Mouse (Mus musculus) heart, adult 8-10 months (tissue): ENCODE data around the gene Ptprm. TPM values are rescaled to one million over a fixed set of nuclear protein-coding genes. Genes with fewer than 3 reads are reported as not detected.

Experiments used
- DNase-seq: peaks from one replicate; pipeline ENCODE4 v3.0.0; 2022; ENCODE audit warnings: low spot score
- total RNA-seq, 4 experiments: library from RNA; stranded (reverse); gene quantifications; 2 replicates each; pipeline ENCODE4 v1.2.4; 2022

Ptprm gene
- total RNA-seq, 4 experiments from 2014 or later: 82.4 to 102 (median 88.8) TPM

DNA sequence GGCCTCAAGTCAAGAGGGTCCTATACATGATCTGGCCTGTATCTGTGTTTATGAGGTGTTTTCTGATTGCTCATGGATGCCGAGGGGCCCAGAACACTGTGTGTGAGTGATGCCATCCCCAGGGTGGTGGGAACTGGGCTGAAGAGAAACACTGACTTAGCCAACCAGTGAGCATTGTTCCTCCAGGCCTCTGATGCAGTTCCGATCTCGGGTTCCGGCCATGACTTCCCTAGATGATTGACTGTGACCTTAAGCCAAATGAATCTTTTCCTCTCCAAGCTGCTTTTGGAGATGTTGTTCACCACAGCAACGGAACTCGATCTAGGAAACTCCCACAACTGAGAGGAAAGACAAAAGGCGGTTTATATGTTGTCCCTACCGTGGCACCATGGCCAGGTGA is 9.1 kb downstream of the Ptprm start:
- DNase-seq: peak; percentile 36

GRCm38 (mm10) chr17:67343471-67343870 is 10.8 kb downstream of the Ptprm start:
- no peak for DNase-seq

GRCm38 (mm10) chr17:67343006-67343405 is 11.3 kb downstream of the Ptprm start:
- DNase-seq: no peak

GRCm38 (mm10) chr17:67340362-67340761 is 13.9 kb downstream of the Ptprm start:
- no peak for DNase-seq

DNA sequence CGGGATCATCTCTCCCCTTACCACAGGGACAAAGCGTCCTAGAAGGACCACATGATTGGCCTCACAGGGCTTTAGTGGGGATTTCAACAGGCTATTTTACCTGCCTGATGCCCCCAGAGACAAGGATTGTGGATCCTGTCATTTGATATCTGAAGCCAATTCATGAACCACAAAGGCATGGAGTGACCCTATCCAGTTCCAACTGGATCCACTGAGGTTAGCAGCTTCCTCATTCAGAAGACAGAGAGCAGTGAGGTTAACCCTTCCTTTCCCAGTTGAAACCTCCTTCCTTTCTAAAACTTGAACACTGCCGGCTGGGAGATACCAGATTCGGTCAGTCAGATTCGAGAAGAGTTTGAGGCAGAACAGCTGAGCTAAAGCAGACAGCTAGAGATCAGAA is 14.7 kb downstream of the Ptprm start:
- no peak for DNase-seq

GRCm38 (mm10) chr17:67334310-67334709 is 19.9 kb downstream of the Ptprm start:
- DNase-seq: no peak

DNA sequence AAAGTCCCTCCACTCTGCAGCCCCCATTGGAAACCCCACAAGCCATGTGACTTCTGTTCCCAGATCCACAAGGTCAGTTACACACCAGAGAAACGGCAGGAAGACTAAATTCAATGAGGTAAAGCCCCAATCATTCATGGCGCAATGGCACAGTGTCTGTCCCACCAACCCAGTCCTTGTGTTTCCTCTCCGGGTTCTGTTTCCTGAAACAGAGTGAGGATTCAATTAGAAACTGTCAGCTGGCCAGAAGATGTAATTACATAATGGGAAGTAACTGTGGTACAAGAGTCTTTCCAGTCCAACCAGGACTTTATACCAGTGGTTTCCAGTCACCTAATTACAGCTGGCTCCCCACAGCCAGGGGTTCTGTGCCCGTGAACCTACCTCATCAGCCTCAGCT is 24.8 kb downstream of the Ptprm start:
- no peak for DNase-seq

DNA sequence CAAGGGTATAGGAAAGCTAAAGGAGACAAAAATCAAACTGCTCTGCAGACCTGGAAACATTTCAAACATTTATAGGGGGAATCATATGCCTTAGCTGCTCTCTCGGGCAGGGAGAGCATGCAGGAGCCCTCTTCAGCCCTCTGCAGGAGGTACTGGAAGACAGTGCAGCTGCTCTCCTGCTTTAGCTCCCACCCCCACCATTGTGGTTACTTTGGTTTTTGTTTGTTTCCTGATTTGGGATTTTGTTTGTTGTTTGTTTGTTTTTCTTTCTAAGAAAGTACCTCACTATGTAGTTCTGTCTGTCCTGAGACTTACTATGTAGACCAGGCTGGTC is 29.8 kb downstream of the Ptprm start:
- no peak for DNase-seq

DNA sequence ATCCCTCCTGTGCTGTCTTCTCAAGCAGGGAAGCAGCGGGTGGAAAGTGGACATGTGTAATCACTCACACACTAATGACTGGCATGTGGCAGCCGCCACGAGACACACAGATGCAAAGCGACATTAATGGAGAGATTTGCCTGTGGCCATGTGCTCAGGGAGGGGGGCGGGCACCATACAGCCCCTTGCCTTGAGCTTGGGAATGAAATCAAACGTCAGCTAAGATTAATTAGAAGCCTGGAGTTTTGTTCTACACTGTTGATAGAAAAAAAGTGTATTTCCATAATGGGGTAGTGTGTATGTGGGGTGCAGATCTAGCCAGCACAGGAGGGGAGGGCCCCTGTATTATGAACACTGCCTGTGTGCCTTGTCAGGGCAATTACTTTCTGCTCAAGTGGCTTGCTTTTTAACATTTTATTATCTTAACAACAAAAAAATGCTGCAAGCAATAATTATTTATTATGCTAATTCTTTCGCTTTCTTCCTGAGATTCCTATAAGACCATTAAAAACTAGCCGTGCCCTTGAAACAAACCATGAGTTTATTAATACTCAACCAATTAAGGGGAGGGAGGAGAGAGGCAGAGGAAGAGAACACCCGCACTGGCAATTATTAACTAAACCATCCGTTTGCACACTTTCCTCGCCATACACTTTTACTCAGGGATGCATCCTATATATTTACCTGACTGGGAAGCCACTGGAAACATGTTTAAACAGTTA is 30.3 kb downstream of the Ptprm start:
- no peak for DNase-seq

DNA sequence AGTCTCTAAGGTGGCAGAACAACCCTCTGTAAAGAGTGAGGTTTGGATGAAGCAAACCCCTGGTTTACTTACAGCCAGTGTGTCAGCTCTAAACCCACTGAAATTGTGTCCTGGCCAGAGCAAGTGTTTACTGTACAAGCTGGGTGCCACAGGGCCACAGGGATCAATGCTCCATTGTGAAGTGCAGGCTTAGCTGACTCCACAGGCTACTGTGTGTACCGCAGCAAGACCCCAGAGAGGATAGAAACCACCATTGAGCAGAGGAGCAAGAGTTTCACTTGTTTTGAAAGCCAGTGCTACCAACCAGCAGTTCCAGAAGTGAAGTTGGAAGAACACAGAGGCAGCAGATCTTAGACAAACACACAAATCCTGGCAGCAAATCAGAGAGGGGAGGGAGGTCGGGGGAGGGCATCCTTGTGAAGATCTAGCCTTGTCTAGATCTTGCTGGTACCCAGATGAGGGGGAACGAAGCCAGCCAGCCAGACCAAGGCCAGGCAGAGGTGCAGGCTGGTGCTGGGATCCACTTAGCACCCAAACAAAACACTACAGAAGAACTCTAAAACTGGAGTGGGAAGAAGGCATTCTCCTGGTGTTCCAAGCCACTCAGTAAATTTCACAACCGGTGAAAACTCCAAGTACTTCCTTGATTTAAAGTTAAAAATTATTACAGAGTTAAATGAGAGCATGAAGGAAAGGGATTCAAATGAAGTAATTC is 39.6 kb downstream of the Ptprm start:
- DNase-seq: no peak

DNA sequence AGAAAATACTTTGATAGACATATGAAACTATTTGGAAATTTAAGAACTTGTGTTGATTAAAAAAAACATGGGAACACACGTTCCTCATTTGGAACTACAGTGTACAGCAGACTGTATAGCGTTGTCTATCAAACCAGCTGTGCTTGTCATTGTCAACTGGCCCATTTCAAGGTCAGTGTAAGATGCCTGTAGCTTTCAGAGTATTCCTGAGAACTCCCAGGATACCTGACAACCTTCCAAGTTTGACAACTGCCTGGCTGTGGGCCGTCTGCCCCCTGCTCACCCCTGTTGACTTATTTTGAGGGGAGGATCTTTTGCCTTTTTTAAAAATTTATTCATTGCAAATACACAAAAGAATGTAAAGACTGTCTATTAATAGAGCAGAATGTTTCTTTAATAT is 45.8 kb downstream of the Ptprm start:
- no peak for DNase-seq

GRCm38 (mm10) chr17:67306066-67306845 is 48.0 kb downstream of the Ptprm start:
- DNase-seq: no peak

- DNase-seq: no peak
Measured at GRCm38 (mm10) chr17:67304831-67305230, 49.4 kb downstream of the Ptprm start.

DNA sequence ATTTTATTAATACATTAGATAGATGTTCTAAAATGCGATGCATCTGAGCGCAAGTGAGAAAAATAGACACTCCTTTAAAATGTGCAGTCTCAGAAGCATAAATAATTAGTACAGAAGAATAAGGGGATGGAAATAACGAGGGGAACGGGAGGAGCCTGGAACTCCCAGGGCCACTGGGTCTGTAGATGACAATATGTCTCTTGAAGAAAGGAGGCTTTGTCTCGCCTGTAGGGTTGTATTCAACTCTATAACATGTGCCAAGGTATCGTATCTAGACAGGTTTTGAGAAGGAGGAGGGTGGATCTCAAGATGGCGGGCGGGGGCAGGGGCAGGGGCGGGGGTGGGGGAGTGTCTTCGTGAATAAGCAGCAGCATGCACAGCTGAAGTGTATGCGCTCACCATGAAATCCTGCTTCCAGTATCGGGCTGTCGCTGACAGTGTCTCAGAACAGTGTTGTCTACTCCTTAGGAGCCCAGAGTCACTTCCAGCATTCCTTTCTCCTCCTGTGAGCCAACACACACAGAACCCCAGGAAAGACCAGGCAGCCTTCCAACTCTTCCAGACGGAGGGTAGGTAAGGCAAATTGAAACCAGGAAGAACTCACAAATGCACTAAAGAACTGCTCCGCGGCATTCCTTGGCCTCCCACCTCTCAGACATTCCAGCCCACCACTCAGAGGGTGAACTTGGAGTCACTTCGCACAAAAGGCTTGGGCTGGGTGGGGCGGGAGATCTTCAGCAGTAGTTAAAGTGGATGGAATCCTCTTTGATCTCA is 50.7 kb downstream of the Ptprm start:
- DNase-seq: peak; percentile 42

DNA sequence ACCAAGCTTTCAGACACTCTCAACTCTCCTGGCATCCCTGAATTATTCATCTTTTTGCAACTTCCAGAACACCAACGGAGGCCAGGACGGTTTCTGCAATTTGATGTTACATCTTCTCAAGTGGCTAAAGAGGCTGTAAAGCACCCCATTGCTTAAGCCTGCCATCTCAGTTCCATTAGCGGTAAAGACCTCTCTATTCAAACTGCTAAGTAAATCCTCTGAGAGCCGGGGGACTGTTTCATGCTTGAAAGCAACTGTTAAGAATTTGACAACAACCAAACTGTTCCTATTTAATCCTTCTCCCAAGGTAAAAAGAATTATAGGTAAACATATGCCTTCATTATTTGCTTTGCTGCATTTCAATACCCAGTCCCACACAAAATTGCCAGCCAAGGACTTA is 51.7 kb downstream of the Ptprm start:
- DNase-seq: no peak

DNA sequence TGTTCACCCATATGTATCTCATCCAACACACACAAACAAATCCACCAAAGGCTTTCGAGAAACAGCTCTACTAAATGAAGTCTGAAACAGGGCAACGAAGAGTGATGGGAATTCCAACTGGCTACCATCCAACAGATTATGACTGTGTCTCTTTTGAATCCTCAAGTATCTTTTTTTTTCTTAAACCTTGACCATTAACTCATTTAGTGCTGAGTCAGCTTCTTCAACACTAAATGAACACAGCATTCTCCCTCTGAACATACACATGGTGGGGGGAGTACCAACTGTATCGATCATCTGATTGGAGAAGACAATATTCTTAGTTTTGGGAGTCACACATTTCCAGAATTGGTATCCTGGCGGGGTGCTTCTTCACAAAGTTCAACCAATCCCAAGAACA is 52.2 kb downstream of the Ptprm start:
- DNase-seq: no peak

- DNase-seq: no peak
Measured at GRCm38 (mm10) chr17:67301367-67301766, 52.9 kb downstream of the Ptprm start.

DNA sequence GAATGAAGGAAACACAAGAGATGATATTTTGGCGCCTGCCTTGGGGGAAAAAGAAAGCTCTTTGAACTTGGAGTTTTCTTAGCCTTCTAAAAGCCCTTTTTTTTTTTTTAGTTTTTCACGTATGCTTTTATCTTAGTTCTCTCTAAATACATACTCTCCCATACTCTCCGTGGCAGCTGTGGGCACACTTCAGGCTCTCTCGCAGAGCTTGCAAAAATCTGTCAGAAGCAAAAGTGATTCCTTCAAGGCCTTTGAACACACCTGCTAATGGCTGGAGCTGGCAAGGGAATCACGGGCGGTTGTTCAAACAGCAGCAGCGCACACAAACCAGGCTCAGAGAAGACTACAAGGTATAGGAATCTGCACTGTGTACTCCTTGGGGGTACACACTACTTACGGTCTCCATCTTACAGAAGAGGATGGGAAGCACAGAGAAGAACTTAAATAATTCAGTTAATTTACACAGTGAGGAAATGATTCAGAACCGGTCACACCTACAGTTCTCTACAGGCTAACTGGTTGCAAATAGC is 55.9 kb downstream of the Ptprm start:
- DNase-seq: no peak

DNA sequence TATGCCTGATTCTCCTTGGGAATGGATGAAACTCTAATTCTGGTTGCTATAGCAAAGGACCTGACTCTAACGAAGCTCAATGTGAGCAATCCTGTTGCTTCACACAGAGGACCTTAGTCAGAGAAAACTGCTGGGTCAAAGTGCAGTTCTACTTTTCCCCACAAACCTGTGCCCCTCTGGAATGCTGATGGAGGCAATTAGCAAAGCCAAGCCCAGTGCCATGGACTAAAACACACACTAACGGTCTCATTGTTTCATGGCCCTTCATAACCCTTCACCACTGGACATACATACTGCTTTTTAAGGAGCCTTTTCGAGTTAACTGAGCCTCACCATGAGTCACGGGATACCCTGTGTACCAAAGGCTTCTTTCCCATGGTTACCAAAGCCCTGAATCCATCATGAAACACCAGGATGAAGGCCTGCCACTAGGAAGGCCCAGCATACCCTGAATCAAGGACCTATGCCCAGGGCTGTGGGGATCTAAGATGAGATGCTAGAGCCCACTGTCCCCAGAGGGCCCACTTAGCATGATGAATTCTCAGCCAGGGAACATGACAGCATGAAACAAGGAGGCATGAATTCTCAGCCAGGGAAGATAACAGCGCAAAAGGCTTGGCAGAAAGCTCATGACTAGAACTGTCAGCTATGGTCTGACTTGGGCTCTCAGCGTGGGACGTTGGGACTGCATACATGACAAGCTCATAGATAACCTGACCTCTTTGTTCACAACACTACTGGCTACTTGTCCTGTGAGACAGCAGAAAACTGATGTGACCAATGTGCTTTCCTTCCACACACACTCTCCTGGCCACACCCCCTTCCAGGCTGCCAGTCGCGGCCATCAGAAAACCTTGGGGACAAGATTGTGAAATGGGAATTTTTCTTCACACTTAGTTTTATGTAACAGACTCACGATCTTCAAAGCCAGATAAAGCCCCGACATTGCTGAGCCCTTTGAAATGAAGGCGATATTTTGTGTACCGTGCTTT is 57.4 kb downstream of the Ptprm start:
- DNase-seq: no peak

DNA sequence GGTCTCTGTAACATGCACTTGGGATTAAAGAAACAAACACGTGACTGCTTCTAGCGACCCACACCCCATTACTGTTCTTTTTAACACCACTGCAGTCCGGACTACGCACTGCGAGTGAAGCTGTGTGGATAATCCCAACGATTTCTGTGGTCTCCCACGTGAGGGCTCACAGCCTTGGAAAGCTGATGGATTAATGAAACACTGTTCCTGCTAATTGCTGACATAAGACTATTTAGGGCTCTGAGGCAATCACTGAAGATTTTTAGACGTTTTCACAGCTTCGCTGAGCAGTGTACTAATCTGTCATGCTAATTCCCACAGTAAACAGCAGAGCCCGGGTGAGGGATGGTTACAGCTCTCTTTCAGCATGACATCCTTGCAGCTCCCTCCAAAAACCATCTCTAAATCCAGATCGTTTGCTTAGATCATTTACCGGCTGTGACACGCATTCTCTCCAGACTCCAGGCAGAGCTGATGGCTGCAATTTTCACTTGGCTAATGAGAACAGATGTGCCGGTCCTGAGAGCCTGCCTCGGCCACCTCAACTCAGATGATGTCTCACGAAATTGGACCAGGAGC is 63.5 kb downstream of the Ptprm start:
- DNase-seq: no peak
